Mouse (Mus musculus) megakaryocyte, embryonic 14.5 days (primary cell): Measurements from ENCODE around the gene Lmntd2.

Experiments
- FLI1 ChIP-seq: IDR thresholded peaks from 2 replicates; pipeline ENCODE4 v1.6.1; 2012; ENCODE audit warnings: low read length, inconsistent platforms, mixed read lengths
- GATA1 ChIP-seq: IDR thresholded peaks from 3 replicates; pipeline ENCODE4 v1.6.1; 2012; ENCODE audit warnings: mixed read lengths, low read length, inconsistent platforms, borderline replicate concordance

DNA sequence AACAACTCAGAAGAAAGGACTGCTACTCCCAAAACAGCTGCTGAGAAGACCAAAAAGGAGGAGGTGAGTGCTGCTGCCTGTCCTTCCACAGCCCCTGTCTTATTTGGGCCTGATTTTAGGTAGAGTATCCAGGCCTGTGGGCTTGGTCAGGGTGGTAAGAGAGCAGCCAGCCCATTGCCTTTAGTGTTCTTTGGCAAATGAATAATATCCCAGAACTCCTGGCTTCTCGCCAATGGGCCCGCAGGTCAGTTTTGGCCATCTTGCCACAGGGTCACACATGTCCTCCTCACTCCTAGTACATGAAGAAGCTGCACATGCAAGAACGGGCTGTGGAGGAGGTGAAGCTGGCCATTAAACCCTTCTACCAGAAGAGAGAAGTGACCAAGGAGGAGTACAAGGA lies 47.6 kb upstream of the Lmntd2 start:
- TF ChIP-seq GATA1 (no peak), FLI1 (no peak)
